Mouse (Mus musculus): ENCODE measurements around the gene Fam208a.

Fam208a gene

GRCm38 (mm10) chr14:27428573-27428972, at the start of gene Fam208a:
Gene Fam208a, plus strand, starts transcription at chr14:27428834.
- peak; percentile 94 for DNase-seq (ENCODE audit: low spot score)

GRCm38 (mm10) chr14:27379404-27379803, 49.2 kb upstream of the Fam208a start:
- DNase-seq (ENCODE audit: low spot score) = no peak

GRCm38 (mm10) chr14:27381459-27381858, 47.2 kb upstream of the Fam208a start:
- no peak for DNase-seq (ENCODE audit: low spot score)

GRCm38 (mm10) chr14:27383321-27383830, 45.3 kb upstream of the Fam208a start:
- no peak for DNase-seq (ENCODE audit: low spot score)

- DNase-seq (ENCODE audit: low spot score) = no peak
Observed at GRCm38 (mm10) chr14:27384143-27384542, 44.5 kb upstream of the Fam208a start.

- DNase-seq (ENCODE audit: low spot score) = no peak
Observed at GRCm38 (mm10) chr14:27388616-27389015, 40.0 kb upstream of the Fam208a start.

- no peak for DNase-seq (ENCODE audit: low spot score)
Observed at GRCm38 (mm10) chr14:27389722-27390121, 38.9 kb upstream of the Fam208a start.

GRCm38 (mm10) chr14:27390663-27391062, 38.0 kb upstream of the Fam208a start:
- no peak for DNase-seq (ENCODE audit: low spot score)

- no peak for DNase-seq (ENCODE audit: low spot score)
Observed at GRCm38 (mm10) chr14:27391776-27392308, 36.8 kb upstream of the Fam208a start.

GRCm38 (mm10) chr14:27392660-27393059, 36.0 kb upstream of the Fam208a start:
- no peak for DNase-seq (ENCODE audit: low spot score)

GRCm38 (mm10) chr14:27393806-27394205, 34.8 kb upstream of the Fam208a start:
- no peak for DNase-seq (ENCODE audit: low spot score)

GRCm38 (mm10) chr14:27396424-27396823, 32.2 kb upstream of the Fam208a start:
- no peak for DNase-seq (ENCODE audit: low spot score)

GRCm38 (mm10) chr14:27397526-27397925, 31.1 kb upstream of the Fam208a start:
- no peak for DNase-seq (ENCODE audit: low spot score)

GRCm38 (mm10) chr14:27400495-27400894, 28.1 kb upstream of the Fam208a start:
- no peak for DNase-seq (ENCODE audit: low spot score)

GRCm38 (mm10) chr14:27401717-27402278, 26.8 kb upstream of the Fam208a start:
- DNase-seq (ENCODE audit: low spot score) = no peak

- DNase-seq (ENCODE audit: low spot score) = no peak
Observed at GRCm38 (mm10) chr14:27402332-27403250, 26.0 kb upstream of the Fam208a start.

GRCm38 (mm10) chr14:27405452-27405851, 23.2 kb upstream of the Fam208a start:
- DNase-seq (ENCODE audit: low spot score) = no peak

- DNase-seq (ENCODE audit: low spot score) = no peak
Observed at GRCm38 (mm10) chr14:27405947-27406346, 22.7 kb upstream of the Fam208a start.

GRCm38 (mm10) chr14:27408240-27408639, 20.4 kb upstream of the Fam208a start:
- no peak for DNase-seq (ENCODE audit: low spot score)

GRCm38 (mm10) chr14:27409662-27410061, 19.0 kb upstream of the Fam208a start:
- no peak for DNase-seq (ENCODE audit: low spot score)

GRCm38 (mm10) chr14:27411492-27411891, 17.1 kb upstream of the Fam208a start:
- DNase-seq (ENCODE audit: low spot score) = no peak

GRCm38 (mm10) chr14:27412699-27413098, 15.9 kb upstream of the Fam208a start:
- DNase-seq (ENCODE audit: low spot score) = no peak

GRCm38 (mm10) chr14:27413961-27414360, 14.7 kb upstream of the Fam208a start:
- peak; percentile 65 for DNase-seq (ENCODE audit: low spot score)
